Mouse (Mus musculus) limb, embryonic 10.5 days (tissue): Measurements from ENCODE around the gene Nrg4. TPM values are rescaled to one million over a fixed set of nuclear protein-coding genes. Genes with fewer than 3 reads are reported as not detected.
"Not testable (repeated sequence)": the region's sequence is repeated elsewhere in the genome, so short reads cannot be mapped to it uniquely, and the experiment has no call there.

ENCODE experiments used
- DNase-seq: peaks from one replicate; pipeline ENCODE4 v3.0.0-alpha.2; 2017; ENCODE audit warnings: low spot score
- H3K27ac ChIP-seq: fragments of 300-500 bp; sonication (generic); 2 replicates; pipeline ENCODE4 v1.5.1; 2016; ENCODE audit warnings: mild to moderate bottlenecking
- H3K27me3 ChIP-seq: fragments of 300-500 bp; sonication (generic); 2 replicates; pipeline ENCODE4 v1.6.1; 2016; ENCODE audit warnings: low read depth, mild to moderate bottlenecking; ENCODE audit not compliant: poor library complexity, severe bottlenecking
- H3K36me3 ChIP-seq: fragments of 300-500 bp; sonication (generic); 2 replicates; pipeline ENCODE4 v1.6.1; 2016; ENCODE audit warnings: mild to moderate bottlenecking, moderate library complexity
- H3K4me1 ChIP-seq: fragments of 300-500 bp; sonication (generic); 2 replicates; pipeline ENCODE4 v1.6.1; 2016
- H3K4me3 ChIP-seq: fragments of 300-500 bp; sonication (generic); 2 replicates; pipeline ENCODE4 v1.5.1; 2016; ENCODE audit warnings: mild to moderate bottlenecking, moderate library complexity
- H3K9me3 ChIP-seq: fragments of 300-500 bp; sonication (generic); replicated peaks from 2 replicates; pipeline ENCODE4 v1.6.1; 2016; ENCODE audit warnings: mild to moderate bottlenecking
- WGBS: fragments of 180-500 bp; shearing (Covaris S2); methylation state at CpG from one replicate; pipeline ENCODE4 v1.1.7; 2016; 5-methylcytosine and 5-hydroxymethylcytosine counted together
- polyA plus RNA-seq: library from polyadenylated mRNA; unstranded; fragments of >200 nt; fragmentation: Nextera tagmentation; extraction: Ambion mirVana; gene quantifications from 2 replicates; pipeline ENCODE4 v1.2.1, GENCODE M21; 2016

Gene Nrg4
- polyA plus RNA-seq, 1 experiment from 2014 or later: 1.4 TPM

GRCm38 (mm10) chr9:55243280-55243679 is 83.4 kb downstream of the Nrg4 start:
- Histone ChIP-seq H3K4me1 (no peaks in the 10 kb centered on the region), H3K36me3 (no peaks in the 10 kb centered on the region), H3K27me3 (peaks cover 14% of the 10 kb centered on the region), H3K9me3 (no peaks in the 10 kb centered on the region), H3K4me3 (no peak overlapping the region), H3K27ac (no peak overlapping the region)
- DNase-seq: no peak
- WGBS: 78% methylated on average over 3 of the region's 3 CpGs

- Histone ChIP-seq H3K9me3 (no peaks in the 10 kb centered on the region), H3K27me3 (peaks cover 14% of the 10 kb centered on the region), H3K4me3 (peak overlapping the region; percentile 41), H3K4me1 (no peaks in the 10 kb centered on the region), H3K27ac (no peak overlapping the region), H3K36me3 (no peaks in the 10 kb centered on the region)
- peak; percentile 34 for DNase-seq
- 43% methylated on average over 24 of the region's 24 CpGs for WGBS
These were observed 84.6 kb downstream of the Nrg4 start for GRCm38 (mm10) chr9:55241863-55242685.

- H3K36me3 ChIP-seq: no peaks in the 10 kb centered on the region
- WGBS: 91% methylated on average over 5 of the region's 5 CpGs
- no peak for DNase-seq
- no peaks in the 10 kb centered on the region for H3K9me3 ChIP-seq
- H3K27me3 ChIP-seq: peaks cover 14% of the 10 kb centered on the region
- no peak overlapping the region for H3K27ac ChIP-seq
- no peak overlapping the region for H3K4me3 ChIP-seq
- no peaks in the 10 kb centered on the region for H3K4me1 ChIP-seq
These were observed 85.8 kb downstream of the Nrg4 start for GRCm38 (mm10) chr9:55240852-55241251.

- DNase-seq: no peak
- Histone ChIP-seq H3K9me3 (no peaks in the 10 kb centered on the region; the same call in 1 of the 2 replicates), H3K4me3 (no peak overlapping the region), H3K27ac (no peak overlapping the region), H3K36me3 (no peaks in the 10 kb centered on the region), H3K27me3 (peaks cover under 1% of the 10 kb centered on the region; the same call in 1 of the 2 replicates), H3K4me1 (no peaks in the 10 kb centered on the region)
- 73% methylated on average over 13 of the region's 13 CpGs for WGBS
These were observed 90.1 kb downstream of the Nrg4 start for GRCm38 (mm10) chr9:55236235-55237165.

- H3K27me3 ChIP-seq, H3K9me3 ChIP-seq, H3K27ac ChIP-seq, H3K4me1 ChIP-seq, H3K36me3 ChIP-seq, H3K4me3 ChIP-seq, DNase-seq: not testable (repeated sequence)
- 68% methylated on average over 11 of the region's 11 CpGs for WGBS
These were observed 93.6 kb downstream of the Nrg4 start for GRCm38 (mm10) chr9:55233076-55233475.

- 88% methylated on average over 7 of the region's 7 CpGs for WGBS
- Histone ChIP-seq H3K27me3 (no peaks in the 10 kb centered on the region), H3K9me3 (no peaks in the 10 kb centered on the region; the same call in 1 of the 2 replicates), H3K27ac (no peak overlapping the region), H3K36me3 (no peaks in the 10 kb centered on the region), H3K4me1 (no peaks in the 10 kb centered on the region), H3K4me3 (no peak overlapping the region)
- no peak for DNase-seq
These were observed 94.1 kb downstream of the Nrg4 start for GRCm38 (mm10) chr9:55232586-55232985.

- Histone ChIP-seq H3K4me1 (no peaks in the 10 kb centered on the region), H3K27ac (no peak overlapping the region), H3K27me3 (no peaks in the 10 kb centered on the region), H3K9me3 (no peaks in the 10 kb centered on the region; the same call in 1 of the 2 replicates), H3K4me3 (no peak overlapping the region), H3K36me3 (no peaks in the 10 kb centered on the region)
- 90% methylated on average over 5 of the region's 5 CpGs for WGBS
- DNase-seq: no peak
These were observed 94.5 kb downstream of the Nrg4 start for GRCm38 (mm10) chr9:55232110-55232509.

GRCm38 (mm10) chr9:55231544-55231943 is 95.1 kb downstream of the Nrg4 start:
- Histone ChIP-seq H3K9me3 (no peaks in the 10 kb centered on the region; the same call in 1 of the 2 replicates), H3K36me3 (0 out of 2 replicates have a peak, but pooled peaks cover 2% of the 10 kb centered on the region)
- 65% methylated on average over 6 of the region's 6 CpGs for WGBS

GRCm38 (mm10) chr9:55229010-55229409 is 97.6 kb downstream of the Nrg4 start:
- no peak for DNase-seq
- H3K36me3 ChIP-seq: peaks cover 28% of the 10 kb centered on the region
- WGBS: 68% methylated on average over 10 of the region's 10 CpGs
- H3K27me3 ChIP-seq: no peaks in the 10 kb centered on the region
- H3K4me1 ChIP-seq: no peaks in the 10 kb centered on the region
- no peaks in the 10 kb centered on the region for H3K9me3 ChIP-seq
- no peak overlapping the region for H3K4me3 ChIP-seq
- H3K27ac ChIP-seq: no peak overlapping the region

More at GRCm38 (mm10) chr9:55231544-55231943, 95.1 kb downstream of the Nrg4 start:
- no peak overlapping the region for H3K4me3 ChIP-seq
- no peaks in the 10 kb centered on the region for H3K27me3 ChIP-seq
- no peak overlapping the region for H3K27ac ChIP-seq
- DNase-seq: no peak
- no peaks in the 10 kb centered on the region for H3K4me1 ChIP-seq

GRCm38 (mm10) chr9:55228149-55228548 is 98.5 kb downstream of the Nrg4 start:
- Histone ChIP-seq H3K27me3 (no peaks in the 10 kb centered on the region), H3K36me3 (peaks cover 36% of the 10 kb centered on the region)
- WGBS: 91% methylated on average over 4 of the region's 4 CpGs

GRCm38 (mm10) chr9:55226251-55226650 is 100.4 kb downstream of the Nrg4 start:
- Histone ChIP-seq H3K4me1 (no peaks in the 10 kb centered on the region), H3K36me3 (peaks cover 55% of the 10 kb centered on the region), H3K4me3 (no peak overlapping the region), H3K27me3 (no peaks in the 10 kb centered on the region), H3K27ac (no peak overlapping the region), H3K9me3 (no peaks in the 10 kb centered on the region)
- 92% methylated on average over 3 of the region's 3 CpGs for WGBS
- no peak for DNase-seq

More at GRCm38 (mm10) chr9:55228149-55228548, 98.5 kb downstream of the Nrg4 start:
- Histone ChIP-seq H3K27ac (no peak overlapping the region), H3K4me1 (no peaks in the 10 kb centered on the region), H3K4me3 (no peak overlapping the region), H3K9me3 (no peaks in the 10 kb centered on the region)
- DNase-seq: no peak

GRCm38 (mm10) chr9:55225165-55225737 is 101.4 kb downstream of the Nrg4 start:
- H3K27ac ChIP-seq: no peak overlapping the region
- WGBS: 89% methylated on average over 7 of the region's 7 CpGs
- no peak overlapping the region for H3K4me3 ChIP-seq
- no peak for DNase-seq
- no peaks in the 10 kb centered on the region for H3K9me3 ChIP-seq
- H3K27me3 ChIP-seq: no peaks in the 10 kb centered on the region
- H3K4me1 ChIP-seq: no peaks in the 10 kb centered on the region
- H3K36me3 ChIP-seq: peaks cover 65% of the 10 kb centered on the region
